Mouse (Mus musculus) CH12F3 (cell line): ENCODE data around the gene Otud6a.
"Not testable (repeated sequence)": the region's sequence is repeated elsewhere in the genome, so short reads cannot be mapped to it uniquely, and the experiment has no call there.

Source experiments
- in situ Hi-C: fragments of 300-500 bp; cut with MboI; formaldehyde crosslinking; loops from 2 replicates; pipeline ENCODE4 v1.14.3; 2020; ENCODE audit warnings: low sequenced_read_pairs

Otud6a gene

GRCm38 (mm10) chrX:100428693-100429092 lies at the start of gene Otud6a:
TSS of gene Otud6a (plus strand) at chrX:100429013.
- in situ Hi-C loops = no loop called here

GRCm38 (mm10) chrX:100389887-100390286 lies 38.9 kb upstream of the Otud6a start:
- in situ Hi-C loops = no loop called here

- in situ Hi-C loops = no loop called here
Measured at GRCm38 (mm10) chrX:100392304-100392703, 36.5 kb upstream of the Otud6a start.

GRCm38 (mm10) chrX:100394223-100394861 lies 34.5 kb upstream of the Otud6a start:
- in situ Hi-C loops = no loop called here

GRCm38 (mm10) chrX:100395026-100395425 lies 33.8 kb upstream of the Otud6a start:
- in situ Hi-C loops = no loop called here

GRCm38 (mm10) chrX:100400900-100401299 lies 27.9 kb upstream of the Otud6a start:
- in situ Hi-C loops = no loop called here

- in situ Hi-C loops = no loop called here
Measured at GRCm38 (mm10) chrX:100401657-100402056, 27.2 kb upstream of the Otud6a start.

GRCm38 (mm10) chrX:100409245-100409644 lies 19.6 kb upstream of the Otud6a start:
- in situ Hi-C loops = no loop called here

GRCm38 (mm10) chrX:100432311-100432710 lies 3.5 kb downstream of the Otud6a start:
- in situ Hi-C loops = no loop called here

GRCm38 (mm10) chrX:100442617-100443016 lies 13.8 kb downstream of the Otud6a start, which contains the start of gene Awat2:
TSS of gene Awat2 (minus strand) at chrX:100442717.
- in situ Hi-C loops = not testable (repeated sequence)

GRCm38 (mm10) chrX:100443532-100443931 lies 14.7 kb downstream of the Otud6a start:
- in situ Hi-C loops = no loop called here

- in situ Hi-C loops = no loop called here
Measured at GRCm38 (mm10) chrX:100468047-100468446, 39.2 kb downstream of the Otud6a start.

- in situ Hi-C loops = no loop called here
Measured at GRCm38 (mm10) chrX:100470126-100470525, 41.3 kb downstream of the Otud6a start.

GRCm38 (mm10) chrX:100471491-100471890 lies 42.7 kb downstream of the Otud6a start:
- in situ Hi-C loops = no loop called here

GRCm38 (mm10) chrX:100475569-100476223 lies 46.9 kb downstream of the Otud6a start:
- in situ Hi-C loops = no loop called here
